Mouse (Mus musculus): ENCODE data around the gene Mif4gd. TPM values are rescaled to one million over a fixed set of nuclear protein-coding genes. Genes with fewer than 3 reads are reported as not detected.

Gene Mif4gd
- polyA plus RNA-seq, 2 experiments: 23.1 to 34.2 TPM

GRCm38 (mm10) chr11:115606733-115607132 is 6.0 kb downstream of the Mif4gd start:
- Histone ChIP-seq H3K4me2 (replicated peaks; ENCODE audit: low read depth, low read length, severe bottlenecking) (no peak overlapping the region), H3K27ac (replicated peaks; ENCODE audit: low read depth, low read length) (no peak overlapping the region), H3K27me3 (ENCODE audit: control insufficient read depth, insufficient read depth, low read length) (no peaks in the 10 kb centered on the region), H3K9me3 (ENCODE audit: control insufficient read depth, low read length) (no peaks in the 10 kb centered on the region), H3K4me3 (replicated peaks; ENCODE audit: low read length) (no peak overlapping the region), H3K4me1 (ENCODE audit: control insufficient read depth, insufficient read depth, low read length) (peaks cover 16% of the 10 kb centered on the region), H3K9ac (ENCODE audit: low read depth, low read length, severe bottlenecking) (no peak overlapping the region), H3K36me3 (ENCODE audit: control insufficient read depth, insufficient read depth, low read length) (peaks cover 48% of the 10 kb centered on the region)
- no peak for DNase-seq (ENCODE audit: low spot score)
- no peak for TF ChIP-seq POLR2A (IDR thresholded peaks at IDR 0.05; ENCODE audit: borderline replicate concordance, extremely low read depth, insufficient read depth, insufficient read length)
- no peak for ATAC-seq (ENCODE audit: low FRiP score, low read depth)
- WGBS: 96% methylated on average over 18 of the region's 18 CpGs

GRCm38 (mm10) chr11:115604304-115604696 is 8.5 kb downstream of the Mif4gd start:
- H3K27me3 ChIP-seq (ENCODE audit: control insufficient read depth, insufficient read depth, low read length): no peaks in the 10 kb centered on the region
- no peak for TF ChIP-seq POLR2A (IDR thresholded peaks at IDR 0.05; ENCODE audit: borderline replicate concordance, extremely low read depth, insufficient read depth, insufficient read length)
- peaks cover 14% of the 10 kb centered on the region for H3K4me1 ChIP-seq (ENCODE audit: control insufficient read depth, insufficient read depth, low read length)
- ATAC-seq (ENCODE audit: low FRiP score, low read depth): peak; percentile 13; the same call in 1 of the 2 replicates
- H3K36me3 ChIP-seq (ENCODE audit: control insufficient read depth, insufficient read depth, low read length): peaks cover 49% of the 10 kb centered on the region
- DNase-seq (ENCODE audit: low spot score): peak; percentile 16
- peak overlapping the region; percentile 90 for H3K9ac ChIP-seq (ENCODE audit: low read depth, low read length, severe bottlenecking)
- H3K4me2 ChIP-seq (replicated peaks; ENCODE audit: low read depth, low read length, severe bottlenecking): peak overlapping the region; percentile 94
- peak overlapping the region; percentile 94 for H3K27ac ChIP-seq (replicated peaks; ENCODE audit: low read depth, low read length)
- H3K4me3 ChIP-seq (replicated peaks; ENCODE audit: low read length): peak overlapping the region; percentile 97
- no peaks in the 10 kb centered on the region for H3K9me3 ChIP-seq (ENCODE audit: control insufficient read depth, low read length)
- 1% methylated on average over 22 of the region's 26 CpGs for WGBS

GRCm38 (mm10) chr11:115603476-115604303 is 9.1 kb downstream of the Mif4gd start, which contains the start of the genes Mrps7 and Gga3:
TSS of gene Mrps7 (plus strand) at chr11:115603925.
TSS of gene Gga3 (minus strand) at chr11:115604051.
- 2% methylated on average over 52 of the region's 93 CpGs for WGBS
- TF ChIP-seq POLR2A (IDR thresholded peaks at IDR 0.05; ENCODE audit: borderline replicate concordance, extremely low read depth, insufficient read depth, insufficient read length): peak; percentile 96
- H3K4me1 ChIP-seq (ENCODE audit: control insufficient read depth, insufficient read depth, low read length): peaks cover 14% of the 10 kb centered on the region
- H3K36me3 ChIP-seq (ENCODE audit: control insufficient read depth, insufficient read depth, low read length): peaks cover 48% of the 10 kb centered on the region
- peak within 1 kb of the TSS; percentile 94 for H3K4me2 ChIP-seq (replicated peaks; ENCODE audit: low read depth, low read length, severe bottlenecking)
- no peaks in the 10 kb centered on the region for H3K27me3 ChIP-seq (ENCODE audit: control insufficient read depth, insufficient read depth, low read length)
- H3K27ac ChIP-seq (replicated peaks; ENCODE audit: low read depth, low read length): peak within 1 kb of the TSS; percentile 94
- H3K9me3 ChIP-seq (ENCODE audit: control insufficient read depth, low read length): no peaks in the 10 kb centered on the region
- DNase-seq (ENCODE audit: low spot score) (peak; percentile 80), ATAC-seq (ENCODE audit: low FRiP score, low read depth) (peak; percentile 98)
- H3K9ac ChIP-seq (ENCODE audit: low read depth, low read length, severe bottlenecking): peak within 1 kb of the TSS; percentile 90
- H3K4me3 ChIP-seq (replicated peaks; ENCODE audit: low read length): peak within 1 kb of the TSS; percentile 97

GRCm38 (mm10) chr11:115603128-115603475 is 9.7 kb downstream of the Mif4gd start:
- Histone ChIP-seq H3K9me3 (ENCODE audit: control insufficient read depth, low read length) (no peaks in the 10 kb centered on the region), H3K27ac (replicated peaks; ENCODE audit: low read depth, low read length) (peak overlapping the region; percentile 94), H3K9ac (ENCODE audit: low read depth, low read length, severe bottlenecking) (peak overlapping the region; percentile 90), H3K4me3 (replicated peaks; ENCODE audit: low read length) (peak overlapping the region; percentile 97), H3K27me3 (ENCODE audit: control insufficient read depth, insufficient read depth, low read length) (no peaks in the 10 kb centered on the region), H3K4me2 (replicated peaks; ENCODE audit: low read depth, low read length, severe bottlenecking) (peak overlapping the region; percentile 94), H3K36me3 (ENCODE audit: control insufficient read depth, insufficient read depth, low read length) (peaks cover 43% of the 10 kb centered on the region), H3K4me1 (ENCODE audit: control insufficient read depth, insufficient read depth, low read length) (peaks cover 14% of the 10 kb centered on the region)
- ATAC-seq (ENCODE audit: low FRiP score, low read depth): no peak
- DNase-seq (ENCODE audit: low spot score): no peak
- no peak for TF ChIP-seq POLR2A (IDR thresholded peaks at IDR 0.05; ENCODE audit: borderline replicate concordance, extremely low read depth, insufficient read depth, insufficient read length)
- 6% methylated on average over 15 of the region's 15 CpGs for WGBS

GRCm38 (mm10) chr11:115601174-115601573 is 11.6 kb downstream of the Mif4gd start:
- H3K36me3 ChIP-seq (ENCODE audit: control insufficient read depth, insufficient read depth, low read length): peaks cover 34% of the 10 kb centered on the region
- 94% methylated on average over 4 of the region's 4 CpGs for WGBS

More at GRCm38 (mm10) chr11:115601174-115601573, 11.6 kb downstream of the Mif4gd start:
- DNase-seq (ENCODE audit: low spot score) (no peak), ATAC-seq (ENCODE audit: low FRiP score, low read depth) (no peak)
- no peak overlapping the region for H3K9ac ChIP-seq (ENCODE audit: low read depth, low read length, severe bottlenecking)
- no peak overlapping the region for H3K27ac ChIP-seq (replicated peaks; ENCODE audit: low read depth, low read length)
- H3K4me2 ChIP-seq (replicated peaks; ENCODE audit: low read depth, low read length, severe bottlenecking): no peak overlapping the region
- H3K27me3 ChIP-seq (ENCODE audit: control insufficient read depth, insufficient read depth, low read length): no peaks in the 10 kb centered on the region
- no peak for TF ChIP-seq POLR2A (IDR thresholded peaks at IDR 0.05; ENCODE audit: borderline replicate concordance, extremely low read depth, insufficient read depth, insufficient read length)
- H3K4me3 ChIP-seq (replicated peaks; ENCODE audit: low read length): no peak overlapping the region
- H3K4me1 ChIP-seq (ENCODE audit: control insufficient read depth, insufficient read depth, low read length): peaks cover 14% of the 10 kb centered on the region
- H3K9me3 ChIP-seq (ENCODE audit: control insufficient read depth, low read length): no peaks in the 10 kb centered on the region

Measured in limb, embryonic 14.5 days (tissue).